Mouse (Mus musculus) common myeloid progenitor, adult 5-6 weeks (primary cell): ENCODE measurements at regions not wholly inside any gene's neighbourhood (a gene's known extent, or its start where the extent isn't known, plus 50 kb on each side); places are given as distances from the start of the nearest gene placed in this dataset.

Source experiments
- ATAC-seq: replicated peaks from 2 replicates; pipeline ENCODE4 v1.8.0; 2016; ENCODE audit warnings: low read depth, mild to moderate bottlenecking, moderate TSS enrichment, inconsistent platforms; ENCODE audit not compliant: poor library complexity, severe bottlenecking

DNA sequence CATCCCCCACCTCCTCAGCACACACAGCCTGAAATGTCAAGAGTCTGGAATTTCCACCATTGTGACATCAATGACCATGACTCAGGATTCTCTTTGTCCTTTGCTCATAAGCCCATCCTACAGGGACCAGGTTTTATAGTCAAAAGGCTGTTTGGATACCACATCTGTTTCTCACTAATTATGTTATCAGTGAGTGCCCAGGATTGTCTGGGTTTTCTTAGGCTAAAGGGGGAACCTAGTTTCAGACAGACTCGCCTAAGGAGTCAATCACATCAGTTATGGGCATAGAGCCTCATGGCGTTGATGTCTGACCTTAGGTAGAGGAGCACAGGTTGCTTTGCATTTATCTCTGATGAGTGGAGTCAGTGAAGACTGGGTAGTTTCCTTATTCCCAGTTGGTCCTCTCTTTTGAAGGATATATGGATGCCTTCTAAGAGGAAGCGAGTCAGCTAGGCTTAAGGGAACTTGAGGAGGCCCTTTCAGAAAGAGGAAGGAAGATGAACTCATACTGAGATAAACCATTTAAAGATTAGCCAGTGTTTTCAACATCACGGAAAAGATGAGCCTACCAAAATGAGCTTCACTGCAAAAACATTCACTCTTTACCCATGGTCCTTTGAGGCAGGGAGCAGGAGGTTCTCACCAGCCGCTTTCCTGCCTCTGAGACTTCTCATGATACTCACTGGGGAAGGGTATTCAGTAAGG is 143.8 kb upstream of the Tmem164 start:
- peak; percentile 61 for ATAC-seq

DNA sequence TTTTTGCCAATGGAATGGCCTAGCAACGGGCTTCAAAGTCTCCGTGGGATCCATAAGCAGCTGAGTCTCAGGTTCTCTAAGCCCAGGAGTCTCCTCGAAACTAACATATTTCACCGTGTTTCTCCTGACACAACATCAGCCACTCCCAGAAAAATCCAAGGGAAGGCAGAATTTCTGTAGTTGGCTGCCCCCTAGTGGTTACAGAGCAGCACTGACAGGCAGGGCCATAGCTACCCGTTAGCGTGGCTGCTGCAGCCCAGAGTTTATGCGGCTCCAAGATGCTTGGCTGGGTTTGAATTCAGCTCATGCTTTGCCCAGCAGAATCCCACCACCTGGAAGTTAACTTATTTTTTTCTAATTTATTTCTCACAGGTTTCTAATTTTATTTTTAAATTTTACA is 140.9 kb upstream of the Tmem164 start:
- peak; percentile 54 for ATAC-seq

DNA sequence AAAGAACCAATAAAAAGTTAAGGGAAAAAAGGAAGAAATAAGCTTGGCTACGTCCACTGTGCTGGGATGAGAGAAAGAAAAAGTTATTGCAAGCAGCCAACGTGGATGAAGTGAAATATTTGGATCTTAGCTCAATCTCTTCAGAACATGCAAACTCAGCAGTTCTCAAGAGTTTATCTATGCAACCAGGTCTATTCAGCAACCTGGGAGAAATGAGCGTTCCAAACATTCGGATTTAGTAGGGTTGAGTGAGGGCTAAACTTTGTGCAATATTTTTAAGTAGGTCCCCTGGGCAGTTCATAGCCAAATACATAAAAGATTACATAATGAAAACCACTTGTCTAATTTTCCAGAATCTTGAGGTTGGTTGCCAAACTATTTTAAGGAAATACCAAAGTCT is 129.0 kb upstream of the Tmem164 start:
- no peak for ATAC-seq

- ATAC-seq = peak; percentile 72; the same call in 1 of the 2 replicates
Measured at GRCm38 (mm10) chrX:142554161-142554560, 127.0 kb upstream of the Tmem164 start.

GRCm38 (mm10) chrX:142557496-142557895 is 123.7 kb upstream of the Tmem164 start:
- no peak for ATAC-seq

DNA sequence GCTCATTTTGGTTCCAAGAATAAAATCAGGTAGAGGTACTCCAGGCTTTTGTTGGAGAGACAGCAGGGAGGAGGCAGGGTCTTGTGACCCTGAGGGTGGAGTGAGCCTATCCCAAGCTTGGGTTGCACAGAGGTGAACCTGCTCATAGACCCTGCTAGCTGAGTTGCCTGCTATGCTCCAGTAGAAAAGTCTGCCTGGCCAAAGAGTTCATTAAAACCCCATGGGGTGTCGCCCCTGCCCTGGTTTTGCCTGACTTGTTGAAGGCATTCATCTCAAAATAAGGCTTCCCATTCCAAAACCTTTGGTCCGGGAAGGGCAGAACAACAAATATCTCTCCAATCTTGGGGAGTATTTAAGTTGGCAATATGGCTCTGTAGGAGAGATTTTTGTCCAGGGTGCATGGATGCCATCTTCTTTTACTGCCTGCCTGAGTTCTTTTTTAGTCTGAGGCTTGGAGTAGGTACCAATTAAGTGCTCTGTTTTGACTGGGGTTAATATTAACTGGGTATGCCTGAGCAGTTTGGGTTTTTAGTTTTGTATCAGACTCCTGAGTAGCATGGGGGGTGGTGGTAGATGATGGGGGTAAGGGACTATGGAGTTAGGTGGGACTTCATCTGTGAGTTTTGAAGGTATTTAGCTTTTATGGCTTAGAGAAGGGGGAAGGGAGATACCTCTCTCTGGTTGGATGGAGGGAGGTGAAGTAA is 120.8 kb upstream of the Tmem164 start:
- ATAC-seq = no peak

DNA sequence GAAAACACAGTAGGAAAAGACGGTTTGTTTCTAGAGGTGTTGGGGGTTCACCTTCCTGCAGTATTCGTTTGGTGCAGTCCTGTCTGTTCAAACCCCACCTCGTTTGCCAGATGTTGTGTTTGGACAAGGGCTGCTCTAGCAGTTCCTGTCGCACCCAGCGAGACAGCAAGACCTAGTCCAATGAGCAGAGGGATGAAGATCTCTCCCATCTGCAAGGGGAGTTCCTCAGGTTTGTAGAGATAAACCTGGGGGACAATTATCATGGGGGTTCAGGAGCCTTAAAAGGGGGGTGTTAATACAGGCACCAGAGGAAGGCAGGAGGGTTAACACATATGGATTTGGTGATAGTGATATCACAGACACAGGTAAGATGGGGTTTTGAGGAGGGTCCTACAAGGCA is 119.4 kb upstream of the Tmem164 start:
- no peak for ATAC-seq

GRCm38 (mm10) chrX:142564186-142564585 is 117.0 kb upstream of the Tmem164 start:
- no peak for ATAC-seq

DNA sequence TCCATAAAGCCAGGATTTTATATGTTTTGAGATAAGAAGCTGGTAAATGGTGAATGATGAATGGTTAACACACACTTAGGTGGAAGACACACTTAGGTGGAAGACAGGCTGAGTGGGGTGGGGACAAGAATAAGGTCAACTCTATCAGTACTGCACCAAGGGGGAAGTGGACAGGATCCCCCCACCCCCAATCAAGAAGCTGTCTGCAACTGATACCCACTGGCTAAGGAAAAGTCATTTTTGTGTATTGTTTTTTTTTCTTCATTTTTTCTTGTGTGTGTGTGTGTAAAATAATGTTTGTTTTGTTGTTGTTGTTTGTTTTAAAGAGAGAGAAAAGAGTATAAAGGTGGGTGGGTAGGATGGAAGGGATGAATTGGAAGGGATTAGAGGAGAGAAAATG is 109.4 kb upstream of the Tmem164 start:
- no peak for ATAC-seq

DNA sequence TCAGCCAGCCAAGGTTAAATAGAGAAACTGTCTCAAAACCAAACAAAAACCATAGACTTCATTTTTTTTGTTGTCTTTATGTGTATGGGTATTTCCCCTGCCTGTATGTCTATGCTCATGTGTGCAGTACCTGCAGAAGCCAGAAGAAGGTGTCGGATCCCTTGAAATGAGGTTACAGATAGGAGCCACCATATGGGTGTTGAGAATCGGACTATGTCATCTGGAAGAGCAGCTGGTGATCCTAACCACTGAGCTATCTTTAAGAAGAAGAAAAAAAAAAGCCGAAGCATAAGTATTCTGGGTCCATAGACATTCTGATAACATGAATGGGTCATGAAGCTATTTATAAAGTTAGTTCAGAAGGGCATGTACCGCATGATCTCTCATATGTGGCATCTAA is 107.2 kb upstream of the Tmem164 start:
- no peak for ATAC-seq

DNA sequence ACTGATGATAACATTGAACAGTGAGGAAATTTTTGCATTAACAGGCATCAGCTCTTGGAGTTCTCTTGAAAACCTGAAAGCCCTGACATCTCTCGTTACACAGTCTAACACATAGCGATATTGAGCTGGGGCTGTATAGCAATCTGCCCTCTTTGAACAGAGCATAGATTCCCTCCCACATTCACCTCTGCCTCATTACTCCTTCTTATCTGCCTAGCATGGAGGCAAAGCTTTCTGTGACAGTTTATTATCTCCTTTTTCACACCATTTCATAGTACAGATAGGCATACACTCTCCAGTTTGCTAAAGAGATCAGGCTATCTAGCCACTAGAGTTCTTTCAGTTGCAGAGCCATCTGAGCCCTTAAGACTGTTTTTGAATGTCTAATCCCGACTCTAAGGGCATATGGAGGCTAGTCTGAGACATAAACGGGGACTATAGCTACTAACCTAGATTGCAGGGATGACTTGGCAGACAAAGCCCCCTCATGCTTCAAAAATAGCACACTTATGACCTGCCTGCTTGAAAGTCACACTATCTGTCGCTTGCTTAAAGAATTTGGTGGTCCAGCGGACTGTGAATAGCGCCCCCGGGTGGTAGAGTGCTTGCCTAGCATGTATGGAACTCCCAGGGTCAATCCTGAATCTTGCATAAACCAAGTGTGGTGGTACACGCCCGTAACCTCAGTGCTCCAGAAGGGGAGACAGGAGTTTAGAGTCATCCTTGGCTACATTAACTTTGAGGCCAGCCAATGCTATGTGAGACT is 106.1 kb upstream of the Tmem164 start:
- 0 out of 2 replicates have a peak, but pooled peaks have one; percentile 18 for ATAC-seq

- ATAC-seq = no peak
Measured at GRCm38 (mm10) chrX:142576127-142576526, 105.1 kb upstream of the Tmem164 start.

- peak; percentile 92 for ATAC-seq
Measured at GRCm38 (mm10) chrX:142577449-142578081, 103.6 kb upstream of the Tmem164 start.

DNA sequence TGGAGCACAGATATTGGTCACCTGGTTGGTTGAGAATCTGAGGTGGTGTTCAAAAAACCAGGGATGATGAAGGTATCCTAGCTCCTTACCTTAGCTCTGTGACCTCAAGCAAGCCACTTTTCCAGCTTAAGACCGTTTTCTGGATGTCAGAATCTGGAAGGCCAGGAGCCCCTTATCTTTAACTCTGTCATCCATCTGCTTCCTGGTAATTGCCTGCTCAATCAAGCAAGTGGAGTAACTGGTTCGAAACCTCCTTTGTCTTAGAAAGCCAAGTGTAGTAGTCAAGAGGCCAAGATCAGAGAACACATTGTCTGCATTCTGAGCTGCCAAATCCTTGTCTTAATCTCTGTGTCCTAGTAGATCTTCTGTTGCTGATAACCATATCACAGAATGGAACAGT is 95.9 kb upstream of the Tmem164 start:
- ATAC-seq = no peak

- no peak for ATAC-seq
Measured at GRCm38 (mm10) chrX:142599377-142599776, 81.8 kb upstream of the Tmem164 start.

DNA sequence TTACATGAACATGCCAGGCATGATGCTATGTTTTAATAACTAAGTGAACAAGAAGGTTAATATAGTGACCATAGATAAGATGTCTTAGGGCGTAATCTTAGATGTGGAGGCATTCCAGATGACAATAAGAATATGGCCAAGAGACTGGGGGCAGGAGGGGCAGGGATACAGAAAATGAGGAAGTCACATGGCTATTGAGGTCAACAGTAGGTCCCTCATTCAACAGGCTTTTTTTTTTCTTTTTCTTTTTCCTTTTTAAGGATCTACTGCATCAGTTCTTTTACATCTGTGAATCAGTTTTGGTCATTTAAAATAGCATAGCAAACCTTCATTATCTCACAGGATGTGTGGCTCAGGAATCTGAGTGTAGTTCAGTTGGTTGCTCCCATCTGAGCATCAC is 80.4 kb upstream of the Tmem164 start:
- peak; percentile 42; the same call in 1 of the 2 replicates for ATAC-seq

- ATAC-seq = no peak
Measured at GRCm38 (mm10) chrX:142605088-142605487, 76.1 kb upstream of the Tmem164 start.

DNA sequence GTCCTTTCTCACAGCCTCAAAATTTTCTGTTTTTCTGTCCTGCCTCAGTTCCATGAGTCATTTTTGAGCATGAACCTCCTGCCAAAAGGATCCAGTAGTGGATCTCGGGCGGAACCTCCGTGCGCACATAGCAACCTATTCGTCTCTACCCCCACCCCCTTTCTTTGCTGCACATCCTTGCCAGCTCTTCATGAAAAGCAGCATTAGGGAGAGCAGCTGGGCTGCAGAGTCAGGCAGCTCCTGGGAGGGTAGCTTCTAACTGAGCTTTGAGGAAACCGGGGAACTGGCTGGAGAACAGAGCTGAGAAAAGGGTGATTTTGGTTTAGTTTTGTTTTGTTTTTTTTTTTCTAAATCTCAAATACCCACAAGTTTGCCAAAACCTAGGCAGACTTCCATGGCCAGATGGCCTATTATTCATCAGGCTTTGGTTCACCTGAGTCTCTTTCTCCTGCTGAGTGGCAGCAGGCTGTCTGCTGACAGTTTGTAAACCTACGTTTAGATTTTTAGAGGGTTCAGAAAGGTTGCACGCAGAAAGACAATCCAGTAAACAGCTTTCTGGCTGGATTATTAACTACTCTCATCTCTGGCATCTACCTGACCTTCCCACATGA is 74.5 kb upstream of the Tmem164 start:
- no peak for ATAC-seq

DNA sequence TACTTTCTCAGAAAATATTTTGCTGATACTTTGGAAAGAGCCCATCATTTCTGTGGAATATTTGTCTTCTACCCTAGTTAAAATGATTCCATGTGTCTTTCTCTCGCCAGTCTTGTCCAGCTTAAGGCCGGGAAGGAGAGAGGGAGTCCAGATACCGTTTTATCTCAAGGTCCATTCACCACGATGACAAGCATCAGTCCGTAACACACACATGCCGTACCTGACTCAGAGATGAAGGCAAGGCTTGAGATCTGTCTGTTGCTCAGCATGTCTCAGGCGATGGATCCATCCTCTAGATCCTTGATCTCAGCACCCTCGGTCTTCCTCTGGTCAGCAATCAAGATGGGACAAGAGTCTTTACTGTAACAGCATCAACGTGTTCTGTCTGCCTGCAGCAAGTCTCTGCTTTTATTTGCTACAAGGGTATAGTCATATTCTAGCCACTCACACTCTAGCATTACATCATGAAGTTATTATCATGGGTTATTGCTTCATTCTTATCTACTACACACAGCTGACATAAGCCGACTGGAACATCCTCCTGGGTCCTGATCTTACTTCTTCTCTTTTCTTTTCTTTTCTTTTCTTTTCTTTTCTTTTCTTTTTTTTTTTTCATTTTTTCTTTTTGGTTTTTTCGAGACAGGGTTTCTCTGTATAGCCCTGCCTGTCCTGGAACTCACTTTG is 64.9 kb upstream of the Tmem164 start:
- ATAC-seq = 0 out of 2 replicates have a peak, but pooled peaks have one; percentile 39

DNA sequence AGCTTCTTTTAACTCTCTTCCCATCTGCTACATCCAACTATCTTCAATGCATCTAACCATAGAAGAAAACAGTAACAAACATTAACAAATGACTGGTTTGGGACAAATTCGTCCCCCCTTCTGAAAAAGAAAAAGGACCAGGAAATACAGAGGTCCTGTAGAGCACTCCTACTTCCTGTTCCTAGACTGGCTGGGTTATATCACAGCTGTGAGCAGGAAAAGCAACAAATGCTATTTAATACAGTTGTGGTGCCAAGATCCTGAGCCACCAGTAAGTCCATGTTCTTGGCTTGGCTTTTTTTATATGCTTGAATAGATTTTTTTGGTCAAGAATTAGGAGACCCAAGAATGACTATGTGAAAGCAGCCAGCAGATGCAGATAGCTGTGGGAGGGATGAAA is 62.8 kb upstream of the Tmem164 start:
- ATAC-seq = no peak
